Mouse (Mus musculus) heart, adult 2 months (tissue): ENCODE results near the gene Olfr194. TPM values are rescaled to one million over a fixed set of nuclear protein-coding genes. Genes with fewer than 3 reads are reported as not detected.
"Not testable (repeated sequence)": the region's sequence is repeated elsewhere in the genome, so short reads cannot be mapped to it uniquely, and the experiment has no call there.

Source experiments
- DNase-seq, 2 experiments: peaks; one replicate each; pipeline ENCODE4 v3.0.0; 2021
- H3K27ac ChIP-seq: fragments of 200-600 bp; 2 replicates; pipeline ENCODE4 v1.8.1; 2022
- H3K27me3 ChIP-seq: fragments of 200-500 bp; 2 replicates; pipeline ENCODE4 v1.6.1; 2012; ENCODE audit warnings: mild to moderate bottlenecking, low read length, inconsistent platforms, mixed read lengths; ENCODE audit not compliant: control insufficient read depth, insufficient read depth
- H3K36me3 ChIP-seq: fragments of 200-500 bp; 2 replicates; pipeline ENCODE4 v1.6.1; 2012; ENCODE audit warnings: low read length, inconsistent platforms; ENCODE audit not compliant: control insufficient read depth, insufficient read depth
- H3K4me1 ChIP-seq: fragments of 200-500 bp; 2 replicates; pipeline ENCODE4 v1.6.1; 2011; ENCODE audit warnings: low read length; ENCODE audit not compliant: control insufficient read depth, insufficient read depth
- H3K4me3 ChIP-seq: fragments of 200-600 bp; 2 replicates; pipeline ENCODE4 v1.8.1; 2022
- H3K79me2 ChIP-seq: fragments of 200-500 bp; replicated peaks from 2 replicates; pipeline ENCODE4 v1.6.1; 2012; ENCODE audit warnings: mild to moderate bottlenecking, inconsistent platforms, low read length, moderate library complexity, mixed read lengths; ENCODE audit not compliant: control insufficient read depth, insufficient read depth
- H3K9ac ChIP-seq: fragments of 200-500 bp; 2 replicates; pipeline ENCODE4 v1.6.1; 2012; ENCODE audit warnings: low read depth, mild to moderate bottlenecking, control low read depth, inconsistent platforms, low read length, mixed read lengths
- CTCF ChIP-seq: fragments of 200-600 bp; IDR thresholded peaks from 2 replicates; pipeline ENCODE4 v1.8.1; 2022; ENCODE audit warnings: antibody characterized with exemption, mild to moderate bottlenecking, moderate library complexity
- EP300 ChIP-seq: fragments of 200-500 bp; IDR thresholded peaks from 2 replicates; pipeline ENCODE4 v1.6.1; 2011; ENCODE audit warnings: low read depth, low read length, control low read depth; ENCODE audit not compliant: insufficient read depth
- POLR2A ChIP-seq: fragments of 200-500 bp; IDR thresholded peaks from 2 replicates; pipeline ENCODE4 v1.6.1; 2011; ENCODE audit warnings: mild to moderate bottlenecking, low read depth, low read length, control low read depth; ENCODE audit not compliant: insufficient read depth
- WGBS: fragments of 180-500 bp; shearing (Covaris S2); methylation state at CpG from one replicate; pipeline ENCODE4 v1.1.7; 2018; 5-methylcytosine and 5-hydroxymethylcytosine counted together
- intact Hi-C: fragments of 180-260 bp; cut with DNase I; formaldehyde crosslinking; loops from one replicate; pipeline ENCODE4 v1.15.1; 2025
- polyA plus RNA-seq: library from polyadenylated mRNA; depleted of rRNA; stranded (reverse); fragments of >200 nt; gene quantifications from 2 replicates; pipeline ENCODE4 v1.2.3, GENCODE M21; 2012
- total RNA-seq, 2 experiments: library from RNA; stranded (reverse); gene quantifications; 2 replicates each; pipeline ENCODE4 v1.2.3; 2021

Olfr194 gene
- total and polyA plus RNA-seq, 3 experiments, result not detected

DNA sequence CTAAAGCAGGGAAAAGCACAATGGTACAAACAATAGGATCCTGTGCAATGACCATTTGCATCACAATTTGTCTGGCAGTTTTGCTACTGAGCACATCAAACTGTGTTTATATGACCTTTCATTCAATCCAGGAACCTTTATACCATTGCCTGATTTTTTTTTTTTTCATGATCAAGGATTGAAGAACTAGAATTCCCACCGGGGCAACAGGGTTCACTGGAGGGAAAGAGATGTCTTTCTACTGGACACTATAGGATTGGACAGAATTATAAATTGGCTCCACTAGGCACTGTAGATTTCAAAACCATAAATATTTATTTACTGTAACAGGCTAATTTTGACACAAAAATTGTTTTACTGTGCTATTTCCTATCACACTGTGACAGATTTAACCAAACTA, 9.1 kb downstream of the Olfr194 start, which contains the start of gene Olfr193:
Olfr193 (minus strand) TSS at position 101 of the 400 bp plus-strand sequence.
- Histone ChIP-seq H3K4me1 (no peaks in the 10 kb centered on the region), H3K4me3 (no peak within 1 kb of the TSS), H3K27ac (no peak within 1 kb of the TSS), H3K79me2 (no peaks in the 10 kb centered on the region), H3K36me3 (no peaks in the 10 kb centered on the region), H3K27me3 (no peaks in the 10 kb centered on the region), H3K9ac (no peak within 1 kb of the TSS)
- no peak for DNase-seq
- TF ChIP-seq POLR2A, result no peak
- TF ChIP-seq EP300, result no peak
- TF ChIP-seq CTCF, result no peak
- WGBS, result 82% methylated on average over 1 of the region's 1 CpGs
- intact Hi-C loops, result no loop called here

DNA sequence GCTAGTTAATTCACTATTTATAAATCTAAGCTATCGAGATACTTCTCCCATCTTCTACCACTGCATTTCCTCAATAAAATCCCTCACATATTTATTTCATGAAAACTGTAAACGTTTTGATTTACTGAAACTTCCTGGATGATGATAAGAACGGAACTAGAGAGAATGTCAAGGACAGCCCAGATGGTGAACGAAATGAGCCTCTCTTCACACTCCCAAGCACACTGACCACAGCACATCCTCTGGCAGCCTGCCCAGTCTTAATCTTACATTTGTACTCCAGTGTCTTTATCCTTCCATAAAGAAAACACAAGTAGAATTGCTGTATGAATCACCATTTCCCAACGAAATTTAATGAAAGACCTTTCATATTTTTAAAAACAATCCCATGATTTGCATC, 12.3 kb downstream of the Olfr194 start:
- H3K27me3 ChIP-seq, DNase-seq, intact Hi-C loops, H3K4me3 ChIP-seq, H3K27ac ChIP-seq, H3K36me3 ChIP-seq, H3K79me2 ChIP-seq, H3K4me1 ChIP-seq, H3K9ac ChIP-seq: not testable (repeated sequence)
- 18% methylated on average over 5 of the region's 5 CpGs for WGBS

GRCm38 (mm10) chr16:59105312-59105711, 15.6 kb downstream of the Olfr194 start:
- no peak overlapping the region for H3K9ac ChIP-seq
- no peaks in the 10 kb centered on the region for H3K36me3 ChIP-seq
- TF ChIP-seq EP300 (no peak), POLR2A (no peak), CTCF (no peak)
- no peaks in the 10 kb centered on the region for H3K79me2 ChIP-seq
- H3K27ac ChIP-seq, result no peak overlapping the region
- H3K4me3 ChIP-seq, result no peak overlapping the region
- no peaks in the 10 kb centered on the region for H3K4me1 ChIP-seq
- no peaks in the 10 kb centered on the region for H3K27me3 ChIP-seq
- 73% methylated on average over 2 of the region's 2 CpGs for WGBS
- intact Hi-C loops, result no loop called here
- no peak for DNase-seq

GRCm38 (mm10) chr16:59089722-59090121, 31.1 kb downstream of the Olfr194 start, which contains the start of gene Olfr191:
Gene Olfr191 (minus strand): TSS chr16:59089822.
- H3K36me3 ChIP-seq, H3K27me3 ChIP-seq, DNase-seq, H3K79me2 ChIP-seq, H3K27ac ChIP-seq, H3K4me1 ChIP-seq, H3K9ac ChIP-seq, intact Hi-C loops, H3K4me3 ChIP-seq: not testable (repeated sequence)
- 42% methylated on average over 1 of the region's 1 CpGs for WGBS

DNA sequence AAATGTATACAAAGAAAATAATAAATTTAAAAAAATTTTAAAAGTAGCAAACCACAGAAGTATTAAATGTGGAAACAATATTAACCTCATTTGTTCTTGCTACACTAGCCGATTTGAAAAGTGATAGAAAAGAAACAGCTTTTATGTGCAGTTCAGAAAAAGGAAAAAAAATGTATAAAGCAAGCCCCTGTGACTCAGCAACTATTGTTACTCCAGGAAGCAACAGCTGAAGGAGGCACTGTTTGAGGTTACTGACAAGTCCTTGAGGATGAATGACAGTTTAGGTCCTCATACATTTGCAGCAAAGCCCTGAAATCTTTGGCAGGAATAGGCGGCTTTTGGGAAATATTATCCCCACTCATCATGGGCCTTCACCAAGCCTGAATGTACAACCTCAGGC, 39.8 kb downstream of the Olfr194 start:
- H3K79me2 ChIP-seq, H3K4me1 ChIP-seq, intact Hi-C loops, H3K36me3 ChIP-seq, DNase-seq, H3K9ac ChIP-seq, H3K4me3 ChIP-seq, H3K27ac ChIP-seq, H3K27me3 ChIP-seq: not testable (repeated sequence)
- WGBS, result 62% methylated on average over 2 of the region's 2 CpGs

DNA sequence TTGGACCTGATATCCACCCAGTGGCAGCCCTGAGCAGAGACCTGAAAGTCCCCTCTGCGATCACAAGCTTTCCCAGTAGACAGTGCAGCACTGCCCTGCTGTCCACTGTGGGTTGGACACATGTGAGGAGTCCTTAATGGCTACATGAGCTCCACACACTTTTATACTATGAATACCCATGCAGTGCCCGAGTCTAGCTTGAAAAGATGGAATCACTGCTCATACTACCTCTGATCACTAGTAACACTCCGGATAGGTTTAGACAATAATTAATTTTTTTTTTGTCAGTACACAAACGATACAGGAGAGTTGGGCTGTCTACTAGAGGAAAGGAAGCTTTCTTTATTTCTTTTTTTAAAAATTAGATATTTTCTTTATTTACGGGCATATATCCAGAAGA, 43.0 kb downstream of the Olfr194 start, which contains the start of gene Olfr190:
Olfr190 (minus strand) TSS at position 101 of the 400 bp plus-strand sequence.
- DNase-seq, result no peak
- H3K4me1 ChIP-seq, result no peaks in the 10 kb centered on the region
- no peak within 1 kb of the TSS for H3K4me3 ChIP-seq
- WGBS, result 79% methylated on average over 5 of the region's 5 CpGs
- H3K36me3 ChIP-seq, result no peaks in the 10 kb centered on the region
- TF ChIP-seq CTCF (no peak), EP300 (no peak), POLR2A (no peak)
- intact Hi-C loops, result no loop called here
- no peaks in the 10 kb centered on the region for H3K27me3 ChIP-seq
- no peaks in the 10 kb centered on the region for H3K79me2 ChIP-seq
- no peak within 1 kb of the TSS for H3K9ac ChIP-seq
- no peak within 1 kb of the TSS for H3K27ac ChIP-seq

DNA sequence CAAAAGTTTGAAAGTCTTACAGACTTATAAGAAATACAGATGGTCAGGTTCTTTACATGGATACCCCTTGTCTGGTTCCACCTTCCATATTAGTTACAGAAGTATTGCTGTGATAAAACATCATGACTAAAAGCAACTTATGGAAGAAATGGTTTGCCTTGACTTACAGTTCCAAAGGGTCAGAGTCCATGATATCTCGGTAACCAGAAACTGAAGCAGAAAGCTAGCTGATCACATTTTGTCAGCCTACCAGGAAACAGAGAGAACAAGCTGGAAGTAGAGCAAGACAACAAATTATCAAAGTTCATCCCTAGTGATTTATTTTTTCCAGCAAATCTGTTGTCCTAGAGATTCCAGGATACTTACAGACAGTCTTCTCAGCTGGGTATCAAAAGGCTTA, 47.3 kb downstream of the Olfr194 start:
- no peak for TF ChIP-seq CTCF
- no peak for TF ChIP-seq POLR2A
- TF ChIP-seq EP300, result no peak
- Histone ChIP-seq H3K4me3 (no peak overlapping the region), H3K9ac (no peak overlapping the region), H3K36me3 (no peaks in the 10 kb centered on the region), H3K79me2 (no peaks in the 10 kb centered on the region), H3K27ac (no peak overlapping the region), H3K27me3 (no peaks in the 10 kb centered on the region), H3K4me1 (no peaks in the 10 kb centered on the region)
- no peak for DNase-seq
- intact Hi-C loops, result no loop called here
- WGBS, result 73% methylated on average over 1 of the region's 1 CpGs
